Mouse (Mus musculus): ENCODE measurements around the gene Mpdz. TPM values are rescaled to one million over a fixed set of nuclear protein-coding genes. Genes with fewer than 3 reads are reported as not detected.

Mpdz gene
- 0.81 and 1.4 TPM in 2 replicates for polyA plus RNA-seq (2012; rRNA removed; ENCODE audit: low replicate concordance)

DNA sequence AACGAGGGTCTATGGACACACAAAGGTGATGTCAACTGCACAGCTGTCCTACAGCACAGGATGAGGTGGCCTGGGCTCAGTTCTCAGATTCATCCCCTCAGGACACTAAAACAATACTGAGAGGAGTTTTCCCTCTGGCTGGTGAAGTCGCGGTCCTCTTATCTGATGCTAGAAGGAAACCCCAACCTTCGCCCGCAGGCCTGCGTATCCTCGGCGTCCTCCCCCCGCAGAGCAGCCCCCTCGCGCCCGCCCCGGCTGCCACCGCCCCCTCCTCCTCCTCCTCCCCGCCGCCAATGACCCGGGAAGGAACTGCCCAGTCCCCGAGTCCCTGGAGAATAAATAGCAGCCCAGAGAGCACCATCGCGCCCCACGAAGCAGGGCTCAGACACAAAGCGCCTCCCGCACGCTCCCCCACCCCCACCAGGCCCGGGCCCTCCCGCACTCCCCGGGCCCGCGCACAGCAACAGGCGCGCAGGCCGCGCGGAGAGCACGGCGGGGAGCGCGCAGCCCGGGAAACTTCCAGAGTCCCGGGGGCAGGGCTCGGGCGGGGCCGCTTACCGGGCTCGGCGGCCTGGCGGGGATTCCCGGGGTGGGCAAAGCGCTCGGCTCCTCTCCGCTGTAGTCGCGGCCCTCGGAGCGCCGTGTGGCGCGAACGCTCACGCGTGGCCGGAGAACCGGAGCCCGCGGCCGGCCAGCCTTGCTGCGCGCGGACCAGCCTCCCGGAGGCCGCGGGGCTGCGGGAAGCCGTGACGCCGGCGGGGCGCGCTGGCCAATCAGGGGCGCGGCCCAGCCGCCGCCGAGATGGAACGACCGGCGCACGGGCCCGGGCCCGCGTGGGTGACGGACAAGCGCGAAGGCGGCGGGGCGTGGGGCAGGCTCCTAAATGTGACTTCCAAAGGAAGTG, at the start of gene Mpdz:
Mpdz (minus strand) TSS at position 738 of the 904 bp plus-strand sequence.

